Mouse (Mus musculus) megakaryocyte progenitor cell, adult 5-6 weeks (primary cell): ENCODE data around the gene Bhmt2. TPM values are rescaled to one million over a fixed set of nuclear protein-coding genes. Genes with fewer than 3 reads are reported as not detected.
A peak's percentile ranks its signal among the peaks of the same experiment; 100 is the strongest.

Experiments
- ATAC-seq: replicated peaks from 2 replicates; pipeline ENCODE4 v1.8.0; 2016; ENCODE audit warnings: mild to moderate bottlenecking, moderate TSS enrichment, inconsistent platforms; ENCODE audit not compliant: poor library complexity
- total RNA-seq, 2 experiments: library from RNA; stranded (forward) in 1 of 2; stranded (reverse) in 1 of 2; fragments of 157-497, 149-512 nt in 1 of 2; fragments of 200-1000 nt in 1 of 2; gene quantifications; 2 replicates each; pipeline versions ENCODE4 v1.2.3 to v1.2.4; 2015 to 2017

The Bhmt2 gene
- total RNA-seq (2015): not detected in 2 replicates
- not detected in 2 replicates for total RNA-seq (2017)

- no peak for ATAC-seq
Observed at GRCm38 (mm10) chr13:93674131-93674561, at the start of gene Bhmt2, which contains the start of gene Dmgdh. Gene Bhmt2, minus strand, starts transcription at chr13:93674302. Gene Dmgdh, plus strand, starts transcription at chr13:93674433.

- no peak for ATAC-seq
Observed at GRCm38 (mm10) chr13:93723455-93723854, 49.4 kb upstream of the Bhmt2 start.

- no peak for ATAC-seq
Observed at GRCm38 (mm10) chr13:93721916-93722315, 47.8 kb upstream of the Bhmt2 start.

GRCm38 (mm10) chr13:93718948-93719347 lies 44.8 kb upstream of the Bhmt2 start:
- peak; percentile 86 for ATAC-seq

- no peak for ATAC-seq
Observed at GRCm38 (mm10) chr13:93717113-93717512, 43.0 kb upstream of the Bhmt2 start.

- ATAC-seq: no peak
Observed at GRCm38 (mm10) chr13:93713826-93714225, 39.7 kb upstream of the Bhmt2 start.

GRCm38 (mm10) chr13:93712362-93712761 lies 38.3 kb upstream of the Bhmt2 start:
- no peak for ATAC-seq

- ATAC-seq: no peak
Observed at GRCm38 (mm10) chr13:93711226-93711625, 37.1 kb upstream of the Bhmt2 start.

- ATAC-seq: no peak
Observed at GRCm38 (mm10) chr13:93710325-93710724, 36.2 kb upstream of the Bhmt2 start.

GRCm38 (mm10) chr13:93707271-93707670 lies 33.2 kb upstream of the Bhmt2 start:
- ATAC-seq: no peak

GRCm38 (mm10) chr13:93705697-93706096 lies 31.6 kb upstream of the Bhmt2 start:
- no peak for ATAC-seq

GRCm38 (mm10) chr13:93698866-93699265 lies 24.8 kb upstream of the Bhmt2 start:
- ATAC-seq: no peak

- no peak for ATAC-seq
Observed at GRCm38 (mm10) chr13:93690821-93691220, 16.7 kb upstream of the Bhmt2 start.

- ATAC-seq: no peak
Observed at GRCm38 (mm10) chr13:93689566-93689965, 15.5 kb upstream of the Bhmt2 start.

- ATAC-seq: no peak
Observed at GRCm38 (mm10) chr13:93687321-93687720, 13.2 kb upstream of the Bhmt2 start.

- no peak for ATAC-seq
Observed at GRCm38 (mm10) chr13:93685226-93685625, 11.1 kb upstream of the Bhmt2 start.

GRCm38 (mm10) chr13:93683336-93683735 lies 9.2 kb upstream of the Bhmt2 start:
- peak; percentile 77 for ATAC-seq

GRCm38 (mm10) chr13:93676864-93677263 lies 2.8 kb upstream of the Bhmt2 start:
- no peak for ATAC-seq

GRCm38 (mm10) chr13:93673296-93673695 lies 806 bp downstream of the Bhmt2 start:
- no peak for ATAC-seq

- ATAC-seq: no peak
Observed at GRCm38 (mm10) chr13:93672371-93672770, 1.7 kb downstream of the Bhmt2 start.

GRCm38 (mm10) chr13:93667586-93667985 lies 6.5 kb downstream of the Bhmt2 start:
- ATAC-seq: no peak

GRCm38 (mm10) chr13:93657941-93658340 lies 16.2 kb downstream of the Bhmt2 start:
- no peak for ATAC-seq

- no peak for ATAC-seq
Observed at GRCm38 (mm10) chr13:93653382-93653781, 20.7 kb downstream of the Bhmt2 start.
